Mouse (Mus musculus): ENCODE data around the gene Serpini1. TPM values are rescaled to one million over a fixed set of nuclear protein-coding genes. Genes with fewer than 3 reads are reported as not detected.

Serpini1 gene
- 5.5 and 7.6 TPM in 2 replicates for polyA plus RNA-seq (2015; fragmentation: Nextera tagmentation; extraction: Ambion mirVana)

GRCm38 (mm10) chr3:75557292-75557691 lies at the start of gene Serpini1:
Serpini1 (plus strand) TSS chr3:75557547.
- H3K4me1 ChIP-seq = peaks cover 8% of the 10 kb centered on the region
- ATAC-seq (ENCODE audit: insufficient number of reproducible peaks, insufficient read depth, low FRiP score, low TSS enrichment, low read depth) = peak; percentile 96
- no peaks in the 10 kb centered on the region for H3K36me3 ChIP-seq
- WGBS = 0% methylated on average over 19 of the region's 19 CpGs
- H3K4me3 ChIP-seq = peak within 1 kb of the TSS; percentile 96
- peak within 1 kb of the TSS; percentile 93 for H3K9ac ChIP-seq
- peak within 1 kb of the TSS; percentile 68 for H3K27ac ChIP-seq
- no peaks in the 10 kb centered on the region for H3K27me3 ChIP-seq
- H3K4me2 ChIP-seq = peak within 1 kb of the TSS; percentile 83
- no peaks in the 10 kb centered on the region for H3K9me3 ChIP-seq

- Histone ChIP-seq H3K4me3 (no peak overlapping the region), H3K9ac (no peak overlapping the region), H3K9me3 (no peaks in the 10 kb centered on the region), H3K4me2 (no peak overlapping the region), H3K27me3 (no peaks in the 10 kb centered on the region), H3K4me1 (no peaks in the 10 kb centered on the region), H3K27ac (no peak overlapping the region), H3K36me3 (peaks cover 31% of the 10 kb centered on the region)
- ATAC-seq (ENCODE audit: insufficient number of reproducible peaks, insufficient read depth, low FRiP score, low TSS enrichment, low read depth) = no peak
- 35% methylated on average over 7 of the region's 7 CpGs for WGBS
Observed at GRCm38 (mm10) chr3:75517631-75518250, 39.6 kb upstream of the Serpini1 start.

- H3K4me2 ChIP-seq = no peak overlapping the region
- peaks cover 43% of the 10 kb centered on the region for H3K36me3 ChIP-seq
- H3K27ac ChIP-seq = no peak overlapping the region
- 83% methylated on average over 2 of the region's 2 CpGs for WGBS
- ATAC-seq (ENCODE audit: insufficient number of reproducible peaks, insufficient read depth, low FRiP score, low TSS enrichment, low read depth) = no peak
- H3K27me3 ChIP-seq = no peaks in the 10 kb centered on the region
- H3K4me1 ChIP-seq = no peaks in the 10 kb centered on the region
- no peak overlapping the region for H3K9ac ChIP-seq
- H3K4me3 ChIP-seq = no peak overlapping the region
- no peaks in the 10 kb centered on the region for H3K9me3 ChIP-seq
Observed at GRCm38 (mm10) chr3:75521314-75521713, 36.0 kb upstream of the Serpini1 start.

GRCm38 (mm10) chr3:75522527-75522926 lies 34.8 kb upstream of the Serpini1 start:
- H3K4me2 ChIP-seq = no peak overlapping the region
- H3K9ac ChIP-seq = no peak overlapping the region
- WGBS = 83% methylated on average over 1 of the region's 1 CpGs
- no peaks in the 10 kb centered on the region for H3K4me1 ChIP-seq
- no peak for ATAC-seq (ENCODE audit: insufficient number of reproducible peaks, insufficient read depth, low FRiP score, low TSS enrichment, low read depth)
- no peak overlapping the region for H3K27ac ChIP-seq
- H3K27me3 ChIP-seq = no peaks in the 10 kb centered on the region
- H3K9me3 ChIP-seq = no peaks in the 10 kb centered on the region
- no peak overlapping the region for H3K4me3 ChIP-seq
- H3K36me3 ChIP-seq = peaks cover 53% of the 10 kb centered on the region

- ATAC-seq (ENCODE audit: insufficient number of reproducible peaks, insufficient read depth, low FRiP score, low TSS enrichment, low read depth) = no peak
- Histone ChIP-seq H3K27me3 (no peaks in the 10 kb centered on the region), H3K9ac (no peak overlapping the region), H3K9me3 (no peaks in the 10 kb centered on the region), H3K27ac (no peak overlapping the region), H3K4me1 (no peaks in the 10 kb centered on the region), H3K4me3 (no peak overlapping the region), H3K36me3 (peaks cover 18% of the 10 kb centered on the region), H3K4me2 (no peak overlapping the region)
- whole genome bisulfite sequencing = 85% methylated on average over 3 of the region's 3 CpGs
Observed at GRCm38 (mm10) chr3:75531074-75531473, 26.3 kb upstream of the Serpini1 start.

- no peaks in the 10 kb centered on the region for H3K27me3 ChIP-seq
- H3K4me2 ChIP-seq = no peak overlapping the region
- H3K9me3 ChIP-seq = no peaks in the 10 kb centered on the region
- H3K4me1 ChIP-seq = no peaks in the 10 kb centered on the region
- no peak overlapping the region for H3K4me3 ChIP-seq
- no peak overlapping the region for H3K9ac ChIP-seq
- 90% methylated on average over 3 of the region's 3 CpGs for WGBS
- H3K36me3 ChIP-seq = peaks cover 16% of the 10 kb centered on the region
- H3K27ac ChIP-seq = no peak overlapping the region
- ATAC-seq (ENCODE audit: insufficient number of reproducible peaks, insufficient read depth, low FRiP score, low TSS enrichment, low read depth) = no peak
Observed at GRCm38 (mm10) chr3:75534045-75534834, 23.1 kb upstream of the Serpini1 start.

GRCm38 (mm10) chr3:75541259-75541658 lies 16.1 kb upstream of the Serpini1 start:
- Histone ChIP-seq H3K9me3 (no peaks in the 10 kb centered on the region), H3K36me3 (peaks cover 25% of the 10 kb centered on the region), H3K4me1 (no peaks in the 10 kb centered on the region), H3K4me2 (no peak overlapping the region), H3K27me3 (no peaks in the 10 kb centered on the region), H3K27ac (no peak overlapping the region), H3K4me3 (no peak overlapping the region), H3K9ac (no peak overlapping the region)
- WGBS = 73% methylated on average over 4 of the region's 4 CpGs
- ATAC-seq (ENCODE audit: insufficient number of reproducible peaks, insufficient read depth, low FRiP score, low TSS enrichment, low read depth) = no peak

- Histone ChIP-seq H3K36me3 (peaks cover 17% of the 10 kb centered on the region; the same call in 1 of the 2 replicates), H3K9me3 (no peaks in the 10 kb centered on the region), H3K9ac (no peak overlapping the region), H3K27ac (no peak overlapping the region), H3K4me1 (no peaks in the 10 kb centered on the region), H3K4me2 (no peak overlapping the region), H3K27me3 (no peaks in the 10 kb centered on the region), H3K4me3 (no peak overlapping the region)
- WGBS = 87% methylated on average over 3 of the region's 3 CpGs
- no peak for ATAC-seq (ENCODE audit: insufficient number of reproducible peaks, insufficient read depth, low FRiP score, low TSS enrichment, low read depth)
Observed at GRCm38 (mm10) chr3:75542852-75543251, 14.5 kb upstream of the Serpini1 start.

- Histone ChIP-seq H3K27ac (no peak overlapping the region), H3K4me2 (no peak overlapping the region), H3K4me1 (no peaks in the 10 kb centered on the region), H3K36me3 (peaks cover 8% of the 10 kb centered on the region; the same call in 1 of the 2 replicates), H3K9ac (no peak overlapping the region), H3K27me3 (no peaks in the 10 kb centered on the region), H3K4me3 (no peak overlapping the region), H3K9me3 (no peaks in the 10 kb centered on the region)
- 93% methylated on average over 1 of the region's 1 CpGs for WGBS
- ATAC-seq (ENCODE audit: insufficient number of reproducible peaks, insufficient read depth, low FRiP score, low TSS enrichment, low read depth) = no peak
Observed at GRCm38 (mm10) chr3:75544287-75544686, 13.1 kb upstream of the Serpini1 start.

- H3K36me3 ChIP-seq = no peaks in the 10 kb centered on the region
- no peak overlapping the region for H3K27ac ChIP-seq
- ATAC-seq (ENCODE audit: insufficient number of reproducible peaks, insufficient read depth, low FRiP score, low TSS enrichment, low read depth) = no peak
- H3K9ac ChIP-seq = no peak overlapping the region
- no peaks in the 10 kb centered on the region for H3K9me3 ChIP-seq
- H3K4me1 ChIP-seq = peaks cover 4% of the 10 kb centered on the region; the same call in 1 of the 2 replicates
- no peak overlapping the region for H3K4me2 ChIP-seq
- H3K4me3 ChIP-seq = no peak overlapping the region
- no peaks in the 10 kb centered on the region for H3K27me3 ChIP-seq
Observed at GRCm38 (mm10) chr3:75551248-75551647, 6.1 kb upstream of the Serpini1 start.

- under 1% methylated on average over 36 of the region's 36 CpGs for WGBS
- no peaks in the 10 kb centered on the region for H3K9me3 ChIP-seq
Observed at GRCm38 (mm10) chr3:75556121-75556694, 1.1 kb upstream of the Serpini1 start.

More at GRCm38 (mm10) chr3:75556121-75556694, 1.1 kb upstream of the Serpini1 start:
- peak overlapping the region; percentile 96 for H3K4me3 ChIP-seq
- no peaks in the 10 kb centered on the region for H3K36me3 ChIP-seq
- no peaks in the 10 kb centered on the region for H3K27me3 ChIP-seq
- peak overlapping the region; percentile 93 for H3K9ac ChIP-seq
- ATAC-seq (ENCODE audit: insufficient number of reproducible peaks, insufficient read depth, low FRiP score, low TSS enrichment, low read depth) = peak; percentile 34
- peak overlapping the region; percentile 83 for H3K4me2 ChIP-seq
- H3K4me1 ChIP-seq = peaks cover 8% of the 10 kb centered on the region
- H3K27ac ChIP-seq = peak overlapping the region; percentile 68
